Mouse (Mus musculus): ENCODE results near the gene Slc8a2.

Gene Slc8a2

DNA sequence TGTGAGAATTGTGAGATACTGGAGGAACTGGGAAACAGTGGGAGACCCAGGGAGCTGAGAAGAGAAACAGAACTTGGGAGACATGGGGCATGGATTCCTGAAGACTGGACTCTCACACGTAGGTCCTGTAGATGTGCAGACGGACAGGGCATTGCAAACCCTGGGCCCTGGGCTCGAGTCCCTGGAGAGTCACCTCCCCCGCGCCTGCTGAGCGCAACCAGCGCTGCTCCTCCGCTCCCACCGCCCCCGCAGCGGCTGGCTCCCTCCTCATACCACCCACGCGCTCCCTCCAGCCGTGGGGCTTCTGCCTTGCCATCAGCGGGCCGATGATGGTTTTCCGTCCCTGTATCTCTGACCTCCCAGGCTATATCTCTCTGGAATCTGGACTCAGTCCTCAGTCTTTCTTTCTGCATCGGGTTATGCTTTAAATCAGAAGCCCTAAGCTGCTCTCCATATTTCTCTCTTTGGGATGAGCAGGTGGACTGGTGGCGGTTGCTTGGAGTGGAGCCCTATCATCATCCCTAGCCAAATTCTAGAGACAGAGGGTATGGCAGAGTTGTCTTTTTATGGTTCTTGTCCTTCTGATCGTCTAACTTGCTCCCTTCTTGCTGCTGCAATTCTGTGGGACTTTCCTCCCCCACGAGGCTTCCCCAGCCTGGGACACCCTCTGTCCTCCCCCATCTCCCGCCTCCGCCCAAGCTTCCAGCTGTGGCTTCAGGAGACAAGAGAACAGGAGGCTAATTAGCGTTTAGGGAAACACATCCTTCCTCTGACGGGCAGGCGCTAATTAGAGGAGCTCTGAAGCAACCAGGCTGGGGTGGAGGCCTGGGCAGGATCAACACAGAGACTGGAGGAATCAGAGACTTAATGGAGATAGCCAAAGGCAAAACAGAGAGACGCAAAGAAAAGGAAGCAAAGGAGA lies 17.1 kb downstream of the Slc8a2 start:
- CTCF ChIA-PET, result interaction anchor here in 2 of 4 experiments (0.7 kb wide), 2 partner anchors 97 to 235 kb away, joined by 4 read pairs; no protein-coding TSS in a partner anchor
- POLR2A ChIA-PET, result interaction anchor here in 1 of 4 experiments (1.5 kb wide), 1 partner anchor 17 kb away, joined by 4 read pairs; the partner anchor contains the start of gene Slc8a2

DNA sequence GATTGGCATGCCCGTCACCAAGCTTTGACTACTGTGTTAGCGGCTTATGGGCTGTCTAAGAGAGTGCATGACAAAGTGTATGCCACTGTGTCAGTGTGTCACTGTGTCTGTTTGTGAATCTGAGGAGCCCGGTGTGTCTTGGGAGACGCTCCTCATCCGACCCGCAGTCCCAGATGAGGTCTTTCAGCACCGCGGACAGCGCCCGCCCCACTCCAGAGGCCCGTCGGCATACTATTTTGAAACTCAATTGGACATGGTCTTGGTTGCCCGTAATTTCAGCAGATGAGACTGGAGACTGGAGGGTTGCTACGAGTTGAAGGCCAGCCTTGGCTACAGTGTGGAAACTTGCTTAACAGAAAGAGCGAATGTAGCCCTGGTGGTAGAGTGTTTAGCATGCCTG lies 18.0 kb downstream of the Slc8a2 start:
- ChIA-PET POLR2A (interaction anchor here in 1 of 4 experiments (1.0 kb wide), 1 partner anchor 18 kb away, joined by 3 read pairs; the partner anchor contains the start of gene Slc8a2), CTCF (no interaction called here)

DNA sequence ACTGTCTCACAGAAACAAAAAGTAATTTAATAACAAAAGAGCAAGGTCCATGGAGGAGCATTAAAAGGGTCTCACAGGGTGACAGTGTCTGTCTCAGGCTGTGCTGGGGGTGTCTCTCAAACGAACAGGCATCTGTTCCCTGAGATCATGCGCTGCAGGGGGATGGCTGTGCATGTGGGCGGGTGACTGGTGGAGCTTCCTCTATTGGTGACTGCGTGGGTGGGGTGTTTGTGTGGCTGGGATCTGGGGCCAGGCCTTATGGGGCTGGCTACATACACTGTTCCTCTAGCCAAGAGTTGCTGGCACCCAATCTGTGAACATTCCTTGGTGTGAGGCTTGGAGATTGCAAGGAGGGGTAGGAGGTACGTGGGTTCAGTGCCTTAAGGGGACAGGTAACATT lies 19.6 kb downstream of the Slc8a2 start:
- POLR2A ChIA-PET, result interaction anchor here in 1 of 4 experiments (1.6 kb wide), 1 partner anchor 41 kb away, joined by 4 read pairs; no protein-coding TSS in a partner anchor
- CTCF ChIA-PET, result interaction anchor here in 2 of 4 experiments (0.5 to 0.7 kb wide), 2 partner anchors 105 to 121 kb away, joined by 3 read pairs; no protein-coding TSS in a partner anchor

DNA sequence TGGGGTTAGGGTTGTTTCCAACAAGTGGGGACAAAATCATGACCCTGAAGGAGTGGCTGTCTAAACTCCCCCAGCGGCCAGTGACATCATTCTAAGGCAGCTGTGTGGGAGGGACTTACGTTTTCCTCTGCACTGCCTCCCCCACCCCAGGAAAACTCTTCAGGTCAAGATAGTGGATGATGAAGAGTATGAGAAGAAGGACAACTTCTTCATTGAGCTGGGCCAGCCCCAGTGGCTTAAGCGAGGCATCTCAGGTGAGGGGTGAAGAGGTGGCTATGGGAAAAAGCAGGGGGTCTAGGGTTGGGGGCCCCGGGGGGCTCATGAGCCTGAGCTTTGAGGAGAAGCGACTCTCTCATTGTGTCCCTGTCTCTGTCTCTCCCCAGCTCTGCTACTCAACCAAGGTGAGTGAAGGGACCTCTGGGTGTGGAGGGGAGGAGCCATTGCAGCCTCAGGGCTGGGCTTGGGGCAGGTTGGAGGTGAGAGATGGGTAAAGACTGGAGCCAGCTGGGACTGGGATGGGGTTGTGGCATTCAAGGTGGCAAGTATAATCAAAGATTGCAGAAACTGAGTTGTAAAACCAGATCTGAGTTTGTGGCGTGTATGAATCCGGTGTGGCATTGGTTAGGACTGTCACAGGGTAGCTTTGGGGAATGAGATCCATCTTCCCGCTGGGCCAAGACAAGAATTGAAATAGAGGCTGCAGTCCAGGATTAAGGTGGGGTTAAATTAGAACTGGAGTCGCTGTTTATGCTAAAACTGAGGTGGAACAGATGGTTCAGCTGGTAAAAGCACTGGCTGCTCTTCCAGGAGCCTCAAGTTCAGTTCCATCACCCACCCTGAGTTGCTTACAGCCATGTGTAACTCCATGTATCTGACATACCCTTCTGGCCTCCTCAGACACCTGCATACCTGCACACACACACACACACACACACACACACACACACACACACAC lies 20.8 kb downstream of the Slc8a2 start:
- ChIA-PET CTCF (interaction anchor here (0.6 to 1.6 kb wide), 8 partner anchors 13 to 188 kb away, joined by 3 to 11 read pairs (median 4); partner anchors contain the start of gene Ehd2 (in 2 of the 4)), POLR2A (interaction anchor here in 2 of 4 experiments (0.7 to 1.6 kb wide), 4 partner anchors 42 to 250 kb away, joined by 3 to 5 read pairs (median 4); no protein-coding TSS in a partner anchor)

DNA sequence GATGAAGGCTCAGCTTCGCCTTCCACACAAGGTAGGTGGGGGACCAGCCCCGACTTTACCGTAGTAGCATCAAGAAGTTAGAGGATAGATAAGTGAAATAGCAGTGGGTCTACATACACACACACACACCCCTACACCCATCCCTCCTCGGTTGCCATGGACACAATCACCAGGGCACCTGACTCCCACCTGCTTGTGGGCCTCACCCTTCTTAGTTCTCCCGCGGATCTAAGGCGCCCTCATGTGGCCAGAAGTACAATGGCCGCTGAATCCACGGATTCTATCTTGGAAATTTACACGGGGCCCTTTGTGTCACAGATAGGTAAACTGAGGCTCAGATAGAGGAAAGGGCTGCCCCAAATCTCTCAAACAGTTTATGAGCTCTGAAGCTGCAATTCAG lies 23.9 kb downstream of the Slc8a2 start:
- CTCF ChIA-PET, result interaction anchor here (0.5 to 1.3 kb wide), 15 partner anchors 9 to 224 kb away, joined by 3 to 7 read pairs (median 3); partner anchors contain the start of genes Meis3 (in 2 of the 4), Napa (in 2 of the 4), Ehd2 (in 1 of the 4) and Kptn (in 1 of the 4)
- POLR2A ChIA-PET, result interaction anchor here in 3 of 4 experiments (0.6 to 1.5 kb wide), 3 partner anchors 8 to 55 kb away, joined by 3 to 4 read pairs (median 3); partner anchors contain the start of gene Napa (in 1 of the 3)

DNA sequence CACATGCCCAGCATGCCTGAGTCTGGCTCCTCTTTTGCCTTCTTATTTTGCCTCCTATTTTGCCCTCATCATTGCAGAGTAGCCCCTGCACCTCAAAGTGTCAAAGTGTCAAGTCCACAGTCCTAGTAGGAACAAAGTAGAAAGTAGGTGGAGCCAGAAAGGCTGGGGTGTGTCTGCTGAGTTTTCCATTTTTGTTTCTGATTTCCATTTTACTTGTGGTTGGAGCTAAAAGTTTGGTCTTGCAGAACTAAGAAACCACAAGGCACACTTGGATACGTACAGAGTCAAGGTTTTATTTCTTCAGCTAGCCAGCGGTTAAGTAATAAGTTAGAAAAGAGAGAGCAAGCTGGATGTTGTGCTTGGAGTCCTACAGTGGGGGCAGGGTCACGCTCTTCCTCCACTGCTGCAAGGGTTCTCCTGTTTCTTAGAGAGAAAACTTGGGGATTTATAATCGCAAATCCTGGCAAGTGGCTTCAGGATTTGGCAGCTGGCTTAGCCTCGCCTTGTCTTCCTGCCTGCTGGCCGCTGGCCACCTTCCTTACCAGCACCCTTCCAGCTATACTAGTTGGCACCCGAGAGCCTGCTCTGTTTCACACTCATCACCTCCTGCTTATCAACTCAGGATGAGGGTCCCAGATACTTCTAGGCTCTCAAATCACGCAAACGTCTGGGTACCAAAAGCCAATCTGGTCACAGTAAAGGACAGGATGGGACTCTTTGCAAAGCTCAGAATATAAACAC lies 25.7 kb downstream of the Slc8a2 start:
- ChIA-PET CTCF (interaction anchor here in 2 of 4 experiments (0.8 to 1.4 kb wide), 4 partner anchors 26 to 107 kb away, joined by 3 to 5 read pairs (median 4); partner anchors contain the start of genes Napa (in 1 of the 2) and Slc8a2 (in 1 of the 2)), POLR2A (interaction anchor here in 2 of 4 experiments (0.5 to 1.2 kb wide), 3 partner anchors 199 to 585 kb away, joined by 3 to 7 read pairs (median 4); no protein-coding TSS in a partner anchor)

DNA sequence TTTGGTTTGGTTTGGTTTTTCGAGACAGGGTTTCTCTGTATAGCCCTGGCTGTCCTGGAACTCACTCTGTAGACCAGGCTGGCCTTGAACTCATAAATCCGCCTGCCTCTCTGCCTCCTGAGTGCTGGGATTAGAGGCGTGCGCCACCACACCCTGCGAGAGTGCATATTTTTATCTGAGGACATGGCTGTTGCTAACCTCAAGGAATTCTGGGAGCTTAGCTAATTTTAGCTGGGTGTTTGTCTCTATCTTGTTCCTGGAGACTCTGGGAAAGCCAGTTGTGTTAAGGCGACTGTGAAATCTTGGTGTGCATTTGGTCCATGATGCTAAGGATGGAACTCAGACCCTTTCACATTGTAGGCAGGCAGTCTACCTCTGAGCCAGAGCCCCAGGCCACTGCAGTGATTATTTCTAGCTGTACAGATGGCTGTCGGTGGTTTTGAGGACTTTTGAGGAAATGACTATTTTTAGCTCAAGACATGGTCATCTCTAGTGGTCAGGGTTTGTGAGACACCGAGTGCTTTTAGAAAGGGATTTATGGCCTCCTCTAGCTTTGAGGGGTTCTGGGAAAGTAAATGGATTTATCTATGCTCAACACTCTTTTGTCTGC lies 26.6 kb downstream of the Slc8a2 start:
- ChIA-PET CTCF (interaction anchor here in 2 of 4 experiments (0.7 to 1.4 kb wide), 2 partner anchors 96 to 106 kb away, joined by 3 to 5 read pairs; no protein-coding TSS in a partner anchor), POLR2A (interaction anchor here in 3 of 4 experiments (0.6 to 1.3 kb wide), 4 partner anchors 58 to 213 kb away, joined by 3 to 7 read pairs (median 4); partner anchors contain the start of gene Napa (in 1 of the 3))

DNA sequence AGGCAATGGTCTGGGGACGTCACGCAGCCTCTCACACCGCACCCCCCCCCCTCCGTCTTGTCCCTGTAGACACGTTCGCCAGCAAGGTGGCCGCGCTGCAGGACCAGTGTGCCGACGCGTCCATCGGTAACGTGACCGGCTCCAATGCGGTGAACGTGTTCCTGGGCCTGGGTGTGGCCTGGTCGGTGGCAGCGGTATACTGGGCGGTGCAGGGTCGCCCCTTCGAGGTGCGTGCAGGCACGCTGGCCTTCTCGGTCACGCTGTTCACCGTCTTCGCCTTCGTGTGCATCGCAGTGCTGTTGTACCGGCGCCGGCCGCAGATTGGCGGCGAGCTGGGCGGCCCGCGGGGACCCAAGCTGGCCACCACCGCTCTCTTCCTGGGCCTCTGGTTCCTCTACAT lies 29.1 kb downstream of the Slc8a2 start:
- ChIA-PET CTCF (interaction anchor here in 3 of 4 experiments (0.7 to 2.0 kb wide), 6 partner anchors 16 to 208 kb away, joined by 3 to 4 read pairs (median 3); partner anchors contain the start of gene Meis3 (in 1 of the 3)), POLR2A (no interaction called here)

DNA sequence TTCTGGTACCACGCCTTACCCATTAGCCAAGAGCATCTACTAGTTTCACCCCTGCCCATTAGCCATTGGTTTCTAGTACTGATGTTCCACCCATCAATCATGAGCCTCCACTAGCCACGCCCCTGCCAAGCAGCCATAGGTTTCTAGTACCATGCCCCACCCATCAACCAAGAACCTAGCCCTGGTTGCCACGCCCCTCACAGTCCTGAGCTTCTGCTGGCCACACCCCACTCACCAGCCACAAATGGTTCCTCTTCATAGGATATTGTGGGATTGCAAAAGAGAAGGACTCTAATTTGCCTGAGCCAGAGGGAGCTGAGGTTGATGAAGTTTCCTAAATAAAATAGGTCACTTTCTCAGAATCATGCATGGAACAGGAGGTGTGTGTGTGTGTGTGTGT lies 31.1 kb downstream of the Slc8a2 start:
- ChIA-PET CTCF (interaction anchor here (0.6 to 2.0 kb wide), 13 partner anchors 9 to 208 kb away, joined by 3 to 11 read pairs (median 4); partner anchors contain the start of genes Inafm1 (in 2 of the 4), Bicra (in 1 of the 4), Meis3 (in 1 of the 4) and Slc8a2 (in 1 of the 4)), POLR2A (interaction anchor here (0.6 to 1.2 kb wide), 10 partner anchors 14 to 701 kb away, joined by 3 to 6 read pairs (median 4); partner anchors contain the start of genes Napa (in 3 of the 4), Meis3 (in 1 of the 4) and Slc8a2 (in 1 of the 4))

DNA sequence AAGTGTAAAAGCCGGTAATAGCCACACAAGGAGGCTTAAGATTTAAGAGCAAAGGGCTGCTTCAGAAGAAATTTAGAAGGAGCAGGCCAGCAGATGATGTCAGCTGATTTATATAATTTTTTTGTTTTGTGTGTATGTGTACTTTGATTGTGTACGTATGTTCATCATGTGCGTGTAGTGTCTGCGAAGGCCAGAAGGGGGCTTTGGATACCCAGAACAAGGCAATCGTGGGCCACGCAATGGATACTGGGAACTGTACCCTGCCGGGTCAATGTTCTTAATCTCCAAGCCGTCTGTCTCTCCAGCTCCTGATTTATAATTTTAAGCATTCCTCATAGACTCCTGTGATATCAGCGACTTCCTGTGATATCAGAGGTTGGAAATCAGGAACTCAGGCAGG lies 31.7 kb downstream of the Slc8a2 start:
- ChIA-PET POLR2A (interaction anchor here in 3 of 4 experiments (0.6 to 1.2 kb wide), 7 partner anchors 12 to 701 kb away, joined by 3 to 7 read pairs (median 5); partner anchors contain the start of genes Meis3 (in 1 of the 3), Napa (in 1 of the 3) and Slc8a2 (in 1 of the 3)), CTCF (interaction anchor here in 3 of 4 experiments (0.5 to 2.0 kb wide), 11 partner anchors 9 to 209 kb away, joined by 3 to 11 read pairs (median 3); partner anchors contain the start of genes Bicra (in 1 of the 3), Inafm1 (in 1 of the 3) and Meis3 (in 1 of the 3))

DNA sequence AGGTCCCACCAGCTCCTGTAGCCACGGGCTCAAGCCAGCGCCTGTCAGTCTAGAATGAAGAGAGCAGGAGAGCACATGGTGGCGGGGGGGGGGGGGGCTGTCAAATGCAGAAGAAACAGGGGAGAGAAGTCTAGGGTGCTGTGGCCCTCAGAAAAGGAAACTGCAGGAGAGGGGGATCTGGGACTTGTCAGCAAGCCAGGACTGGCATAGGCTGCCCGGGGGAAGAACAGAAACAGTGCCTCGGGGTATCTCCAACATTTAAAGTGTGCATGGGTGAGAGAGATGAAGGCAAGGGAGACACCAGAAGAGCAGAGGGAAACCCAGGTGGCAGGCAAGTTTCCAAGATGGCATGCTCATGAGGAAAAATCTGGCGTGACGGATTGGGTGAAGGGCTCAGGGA lies 32.4 kb downstream of the Slc8a2 start:
- ChIA-PET POLR2A (interaction anchor here in 1 of 4 experiments (0.6 kb wide), 1 partner anchor 423 kb away, joined by 5 read pairs; no protein-coding TSS in a partner anchor), CTCF (interaction anchor here in 2 of 4 experiments (0.6 to 2.0 kb wide), 4 partner anchors 9 to 101 kb away, joined by 3 to 11 read pairs (median 5); partner anchors contain the start of gene Meis3 (in 1 of the 2))

DNA sequence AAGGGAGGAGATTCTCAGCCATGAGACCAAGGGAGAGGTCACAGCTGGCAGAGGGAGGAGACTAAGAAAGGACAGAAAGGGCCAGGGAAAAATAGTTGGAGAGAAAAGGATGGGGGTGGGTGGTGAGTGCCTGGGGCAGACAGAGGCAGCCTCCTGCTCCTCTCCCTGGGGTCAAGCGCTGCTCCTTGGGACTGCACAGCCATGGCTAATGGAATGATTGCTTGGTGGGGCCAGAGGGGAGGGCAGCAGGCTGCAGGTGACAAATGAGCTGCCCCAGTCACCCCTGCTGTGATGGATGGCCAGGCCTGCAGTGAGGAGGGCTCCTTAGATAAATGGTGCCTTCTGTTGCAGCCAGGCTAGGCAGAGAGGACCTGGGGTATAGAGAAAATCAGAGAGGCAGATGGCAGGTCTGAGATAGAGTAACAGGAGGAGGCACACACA lies 42.5 kb downstream of the Slc8a2 start:
- CTCF ChIA-PET, result interaction anchor here in 1 of 4 experiments (0.7 kb wide), 1 partner anchor 74 kb away, joined by 3 read pairs; no protein-coding TSS in a partner anchor
- POLR2A ChIA-PET, result no interaction called here

DNA sequence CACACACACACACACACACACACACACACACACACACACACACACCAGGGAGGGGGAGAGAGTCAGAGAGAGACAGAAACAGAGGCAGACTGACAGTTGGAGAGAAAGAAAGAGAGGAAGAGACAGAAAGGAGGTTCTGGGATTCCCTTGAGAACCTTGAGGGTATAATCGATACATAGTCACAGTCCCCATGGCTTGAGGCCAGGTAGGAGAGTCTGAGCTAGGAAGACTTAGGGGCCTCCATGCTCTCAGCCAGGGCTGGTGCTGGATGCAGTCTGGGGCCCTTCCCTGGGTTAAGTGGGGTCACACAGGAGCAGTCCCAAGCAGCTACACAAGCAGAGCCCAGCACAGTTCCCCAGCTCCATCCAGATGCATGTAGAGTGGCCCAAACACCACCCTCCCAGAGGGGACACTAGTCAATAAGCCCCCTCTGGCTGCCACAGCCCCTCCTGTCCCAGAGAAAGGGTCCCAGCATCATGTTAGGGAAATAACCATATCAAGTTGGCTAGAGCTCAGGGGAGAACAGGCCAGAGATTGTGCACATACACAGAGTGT lies 43.0 kb downstream of the Slc8a2 start:
- CTCF ChIA-PET, result interaction anchor here in 1 of 4 experiments (0.7 kb wide), 1 partner anchor 75 kb away, joined by 3 read pairs; no protein-coding TSS in a partner anchor

DNA sequence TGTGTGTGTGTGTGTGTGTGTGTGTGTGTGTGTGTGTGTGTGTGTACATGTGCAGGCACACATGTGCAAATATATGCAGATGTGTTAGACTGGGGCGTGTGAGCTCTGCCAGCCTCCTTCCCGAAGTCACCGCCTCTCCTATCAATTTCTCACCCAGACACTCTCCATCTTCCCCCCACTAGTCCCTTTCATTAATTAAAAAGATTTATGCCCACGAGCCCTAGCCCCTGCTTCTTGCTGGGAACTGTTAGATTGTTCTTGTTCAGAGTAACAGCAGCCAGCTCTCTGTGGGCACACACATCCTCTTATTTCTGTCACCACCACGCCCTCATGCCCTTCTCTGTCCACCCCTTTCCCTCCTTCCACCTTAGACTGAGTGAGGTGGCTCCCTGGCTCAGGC lies 43.5 kb downstream of the Slc8a2 start:
- ChIA-PET CTCF (interaction anchor here in 1 of 4 experiments (0.6 kb wide), 1 partner anchor 385 kb away, joined by 4 read pairs; no protein-coding TSS in a partner anchor), POLR2A (interaction anchor here in 2 of 4 experiments (0.6 kb wide), 2 partner anchors 12 to 90 kb away, joined by 3 to 7 read pairs; no protein-coding TSS in a partner anchor)

More for the DNA sequence above, 43.0 kb downstream of the Slc8a2 start:
- POLR2A ChIA-PET, result interaction anchor here in 1 of 4 experiments (0.6 kb wide), 1 partner anchor 11 kb away, joined by 7 read pairs; no protein-coding TSS in a partner anchor
